Mouse (Mus musculus): ENCODE measurements at regions not wholly inside any gene's neighbourhood (a gene's known extent, or its start where the extent isn't known, plus 50 kb on each side); places are given as distances from the start of the nearest gene placed in this dataset.

GRCm38 (mm10) chr14:98886982-98887381 lies 107.1 kb downstream of the Rpl36a-ps1 start:
- Histone ChIP-seq H3K4me1 (replicated peaks) (no peaks in the 10 kb centered on the region), H3K4me3 (no peak overlapping the region), H3K9ac (no peak overlapping the region), H3K27me3 (replicated peaks) (no peaks in the 10 kb centered on the region), H3K9me3 (replicated peaks) (no peaks in the 10 kb centered on the region), H3K27ac (ENCODE audit: poor library complexity, severe bottlenecking) (no peak overlapping the region), H3K36me3 (no peaks in the 10 kb centered on the region), H3K4me2 (no peak overlapping the region)
- 9% methylated on average over 1 of the region's 1 CpGs for WGBS
- no peak for ATAC-seq (ENCODE audit: insufficient number of reproducible peaks, low FRiP score)

DNA sequence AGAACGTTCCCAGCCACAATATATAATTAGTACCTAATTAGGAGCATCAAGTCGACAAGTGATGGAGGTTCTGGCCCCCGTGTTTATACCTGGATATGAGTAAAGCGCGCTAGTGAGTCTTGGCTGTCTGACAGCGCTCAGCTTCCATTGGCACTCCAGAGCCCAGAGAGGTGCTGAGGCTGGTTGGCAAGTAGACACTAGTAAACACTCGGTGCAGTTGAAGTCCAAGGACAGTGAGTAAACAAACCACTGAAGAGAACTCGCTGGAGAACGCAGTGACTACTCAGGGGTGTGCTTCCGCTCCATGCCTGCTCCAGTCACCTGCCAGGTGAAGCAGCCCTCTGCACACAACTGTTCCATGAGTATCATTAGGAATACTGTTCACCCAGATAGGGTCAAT lies 111.5 kb downstream of the Rpl36a-ps1 start:
- no peak for ATAC-seq (ENCODE audit: insufficient number of reproducible peaks, low FRiP score)
- Histone ChIP-seq H3K9me3 (replicated peaks) (0 out of 2 replicates have a peak, but pooled peaks cover 4% of the 10 kb centered on the region), H3K9ac (no peak overlapping the region), H3K4me2 (no peak overlapping the region), H3K4me1 (replicated peaks) (no peaks in the 10 kb centered on the region), H3K27me3 (replicated peaks) (no peaks in the 10 kb centered on the region), H3K27ac (ENCODE audit: poor library complexity, severe bottlenecking) (no peak overlapping the region), H3K36me3 (no peaks in the 10 kb centered on the region), H3K4me3 (no peak overlapping the region)
- WGBS, result 84% methylated on average over 10 of the region's 10 CpGs

DNA sequence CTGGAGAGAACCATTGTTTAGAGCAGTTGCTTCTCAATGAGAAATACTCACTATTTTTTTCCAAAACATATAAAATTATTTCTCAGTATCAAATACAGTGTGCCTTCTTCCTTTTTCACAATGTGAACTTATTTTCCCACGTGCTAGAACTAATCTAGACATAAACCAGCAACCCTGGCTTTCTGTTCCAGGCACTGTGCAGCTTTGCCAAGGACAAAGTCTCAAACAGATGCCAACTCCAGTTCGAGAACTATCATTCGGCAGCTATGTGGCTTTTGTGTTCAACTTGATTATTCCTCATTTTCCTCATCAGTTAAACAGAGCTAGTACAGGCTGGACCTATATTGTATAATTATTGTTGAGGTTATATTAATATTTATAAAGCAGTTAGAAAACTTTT lies 116.2 kb downstream of the Rpl36a-ps1 start:
- H3K4me3 ChIP-seq, result no peak overlapping the region
- no peaks in the 10 kb centered on the region for H3K36me3 ChIP-seq
- no peak for ATAC-seq (ENCODE audit: insufficient number of reproducible peaks, low FRiP score)
- H3K4me2 ChIP-seq, result no peak overlapping the region
- no peak overlapping the region for H3K9ac ChIP-seq
- no peaks in the 10 kb centered on the region for H3K27me3 ChIP-seq (replicated peaks)
- no peak overlapping the region for H3K27ac ChIP-seq (ENCODE audit: poor library complexity, severe bottlenecking)
- 0 out of 2 replicates have a peak, but pooled peaks cover 4% of the 10 kb centered on the region for H3K9me3 ChIP-seq (replicated peaks)
- no peaks in the 10 kb centered on the region for H3K4me1 ChIP-seq (replicated peaks)
- WGBS, result 70% methylated on average over 3 of the region's 3 CpGs

GRCm38 (mm10) chr14:98873446-98873845 lies 120.7 kb downstream of the Rpl36a-ps1 start:
- Histone ChIP-seq H3K9me3 (replicated peaks) (no peaks in the 10 kb centered on the region), H3K27ac (ENCODE audit: poor library complexity, severe bottlenecking) (no peak overlapping the region), H3K36me3 (no peaks in the 10 kb centered on the region), H3K4me1 (replicated peaks) (peaks cover 8% of the 10 kb centered on the region), H3K27me3 (replicated peaks) (no peaks in the 10 kb centered on the region), H3K9ac (no peak overlapping the region), H3K4me2 (no peak overlapping the region), H3K4me3 (no peak overlapping the region)
- ATAC-seq (ENCODE audit: insufficient number of reproducible peaks, low FRiP score), result no peak
- WGBS, result 57% methylated on average over 9 of the region's 9 CpGs

DNA sequence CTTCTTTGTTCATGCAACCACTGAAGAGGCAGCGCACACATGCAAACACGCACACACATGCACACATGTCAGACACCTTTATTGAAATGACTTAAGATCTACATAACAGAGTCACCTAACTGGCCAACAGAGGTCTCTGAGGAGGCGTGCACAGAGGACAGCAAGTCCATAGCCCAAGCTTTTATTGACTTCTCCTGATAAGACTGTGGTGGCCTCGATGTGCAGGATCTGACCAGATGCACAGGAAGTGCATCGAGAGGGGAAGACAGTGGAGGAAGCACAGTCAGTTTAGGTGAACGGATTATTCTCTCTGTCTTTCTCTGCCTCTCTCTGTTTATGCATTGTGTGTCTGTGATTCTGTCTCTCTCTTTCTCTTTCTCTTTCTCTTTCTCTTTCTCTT lies 124.2 kb downstream of the Rpl36a-ps1 start:
- no peak for ATAC-seq (ENCODE audit: insufficient number of reproducible peaks, low FRiP score)

GRCm38 (mm10) chr14:98866880-98867279 lies 127.2 kb downstream of the Rpl36a-ps1 start:
- Histone ChIP-seq H3K4me2 (no peak overlapping the region), H3K27me3 (replicated peaks) (no peaks in the 10 kb centered on the region), H3K4me1 (replicated peaks) (peaks cover 8% of the 10 kb centered on the region), H3K36me3 (no peaks in the 10 kb centered on the region), H3K4me3 (no peak overlapping the region), H3K9ac (no peak overlapping the region), H3K9me3 (replicated peaks) (no peaks in the 10 kb centered on the region), H3K27ac (ENCODE audit: poor library complexity, severe bottlenecking) (no peak overlapping the region)
- no peak for ATAC-seq (ENCODE audit: insufficient number of reproducible peaks, low FRiP score)

More for the DNA sequence above, 124.2 kb downstream of the Rpl36a-ps1 start:
- Histone ChIP-seq H3K4me1 (replicated peaks) (peaks cover 8% of the 10 kb centered on the region), H3K27me3 (replicated peaks) (no peaks in the 10 kb centered on the region), H3K36me3 (no peaks in the 10 kb centered on the region), H3K27ac (ENCODE audit: poor library complexity, severe bottlenecking) (no peak overlapping the region), H3K4me2 (no peak overlapping the region), H3K4me3 (no peak overlapping the region), H3K9ac (no peak overlapping the region), H3K9me3 (replicated peaks) (no peaks in the 10 kb centered on the region)
- 58% methylated on average over 6 of the region's 6 CpGs for WGBS

DNA sequence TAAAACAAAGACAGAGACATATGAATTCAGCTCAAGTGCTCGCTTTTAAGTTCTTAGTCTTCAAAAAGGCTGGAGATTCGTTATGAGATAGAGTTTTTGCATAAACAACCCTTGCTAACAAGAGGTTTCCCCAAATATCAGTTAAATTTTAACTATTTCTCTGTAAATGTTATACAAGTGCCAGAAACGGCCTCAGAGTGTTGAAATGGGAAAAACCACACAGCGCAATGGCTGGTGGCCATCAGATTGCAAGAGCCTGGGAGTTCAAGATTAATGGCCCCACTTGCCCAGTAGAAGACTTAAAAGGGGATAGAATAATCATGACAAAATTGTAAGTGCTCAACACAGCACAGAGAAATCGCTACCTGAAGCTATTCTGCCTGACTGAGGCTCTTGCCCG lies 130.1 kb downstream of the Rpl36a-ps1 start:
- ATAC-seq (ENCODE audit: insufficient number of reproducible peaks, low FRiP score), result no peak
- no peak overlapping the region for H3K4me2 ChIP-seq
- H3K27ac ChIP-seq (ENCODE audit: poor library complexity, severe bottlenecking), result no peak overlapping the region
- H3K9ac ChIP-seq, result no peak overlapping the region
- H3K36me3 ChIP-seq, result no peaks in the 10 kb centered on the region
- no peak overlapping the region for H3K4me3 ChIP-seq
- 81% methylated on average over 6 of the region's 6 CpGs for WGBS
- no peaks in the 10 kb centered on the region for H3K9me3 ChIP-seq (replicated peaks)
- H3K27me3 ChIP-seq (replicated peaks), result no peaks in the 10 kb centered on the region
- no peaks in the 10 kb centered on the region for H3K4me1 ChIP-seq (replicated peaks)

DNA sequence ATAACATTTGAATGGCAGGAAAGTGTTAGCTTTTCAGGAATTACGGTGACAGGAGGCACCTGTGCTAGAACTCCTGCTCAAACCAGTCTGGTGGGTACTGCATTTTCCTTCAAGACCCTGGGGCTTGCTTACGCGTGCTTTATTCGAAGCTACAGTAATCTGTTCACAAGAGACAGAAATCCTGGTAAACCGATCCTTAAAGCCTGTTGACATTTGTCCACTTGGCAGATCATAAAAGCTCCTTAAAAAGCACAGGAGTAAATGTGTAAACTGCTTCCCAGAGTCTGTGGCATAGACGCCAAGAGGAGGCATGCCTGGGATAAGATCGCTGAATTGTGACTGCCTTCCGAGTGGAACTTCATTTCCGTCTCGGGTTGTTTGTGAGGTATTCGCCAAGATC lies 130.5 kb downstream of the Rpl36a-ps1 start:
- H3K4me1 ChIP-seq (replicated peaks), result no peaks in the 10 kb centered on the region
- ATAC-seq (ENCODE audit: insufficient number of reproducible peaks, low FRiP score), result no peak
- H3K27me3 ChIP-seq (replicated peaks), result no peaks in the 10 kb centered on the region
- WGBS, result 75% methylated on average over 11 of the region's 11 CpGs
- no peaks in the 10 kb centered on the region for H3K9me3 ChIP-seq (replicated peaks)
- H3K9ac ChIP-seq, result no peak overlapping the region
- no peak overlapping the region for H3K27ac ChIP-seq (ENCODE audit: poor library complexity, severe bottlenecking)
- no peak overlapping the region for H3K4me3 ChIP-seq
- no peak overlapping the region for H3K4me2 ChIP-seq
- H3K36me3 ChIP-seq, result no peaks in the 10 kb centered on the region

- Histone ChIP-seq H3K9ac (no peak overlapping the region), H3K27me3 (replicated peaks) (no peaks in the 10 kb centered on the region), H3K4me1 (replicated peaks) (no peaks in the 10 kb centered on the region), H3K9me3 (replicated peaks) (no peaks in the 10 kb centered on the region), H3K27ac (ENCODE audit: poor library complexity, severe bottlenecking) (no peak overlapping the region), H3K36me3 (no peaks in the 10 kb centered on the region), H3K4me3 (no peak overlapping the region), H3K4me2 (no peak overlapping the region)
- ATAC-seq (ENCODE audit: insufficient number of reproducible peaks, low FRiP score), result no peak
- WGBS, result 71% methylated on average over 5 of the region's 5 CpGs
These were observed 131.9 kb downstream of the Rpl36a-ps1 start for GRCm38 (mm10) chr14:98862095-98862735.

DNA sequence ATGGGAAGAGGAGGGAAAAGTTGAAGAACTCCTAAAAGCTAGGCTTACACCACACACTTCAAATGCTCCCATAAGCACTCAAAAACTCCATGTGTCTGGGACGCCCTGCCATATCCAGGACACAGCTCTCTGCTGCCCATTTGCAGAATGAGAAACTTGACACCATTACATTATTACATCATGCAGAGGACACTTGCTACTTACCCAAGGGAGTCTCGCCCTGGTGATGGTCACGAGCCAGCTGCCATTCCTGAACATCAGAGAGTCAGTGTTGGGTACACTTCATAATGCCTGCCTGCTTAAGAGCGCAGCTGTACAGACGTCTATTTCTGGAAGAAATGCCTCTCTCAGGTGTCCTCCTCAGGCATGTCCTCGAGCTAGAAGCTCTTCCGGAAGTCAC lies 135.3 kb downstream of the Rpl36a-ps1 start:
- no peak for ATAC-seq (ENCODE audit: insufficient number of reproducible peaks, low FRiP score)
- Histone ChIP-seq H3K27me3 (replicated peaks) (no peaks in the 10 kb centered on the region), H3K9ac (no peak overlapping the region), H3K4me1 (replicated peaks) (no peaks in the 10 kb centered on the region), H3K27ac (ENCODE audit: poor library complexity, severe bottlenecking) (no peak overlapping the region), H3K4me3 (no peak overlapping the region), H3K9me3 (replicated peaks) (no peaks in the 10 kb centered on the region), H3K36me3 (no peaks in the 10 kb centered on the region), H3K4me2 (no peak overlapping the region)
- 66% methylated on average over 7 of the region's 7 CpGs for WGBS

GRCm38 (mm10) chr14:98848500-98848899 lies 145.6 kb downstream of the Rpl36a-ps1 start:
- 62% methylated on average over 1 of the region's 1 CpGs for WGBS

DNA sequence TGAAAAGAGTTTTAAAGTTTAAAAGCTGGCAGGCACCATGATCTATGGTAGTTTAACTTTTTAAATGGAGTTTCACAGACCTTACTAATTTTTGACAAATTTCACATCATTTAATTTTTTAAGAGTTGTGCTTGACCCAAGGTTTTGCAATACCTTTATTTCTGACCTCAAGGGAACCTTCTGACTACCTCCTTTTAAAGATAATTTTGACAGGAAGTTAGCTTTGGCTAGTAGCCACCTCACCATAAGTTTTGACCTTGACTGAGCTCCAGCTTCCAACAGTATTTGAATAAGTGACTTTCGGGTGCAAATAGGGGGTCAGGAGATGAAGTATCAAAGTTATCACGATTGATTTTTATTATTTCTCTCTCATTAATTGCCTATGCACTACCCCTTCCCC lies 149.9 kb downstream of the Rpl36a-ps1 start:
- H3K9me3 ChIP-seq (replicated peaks), result no peaks in the 10 kb centered on the region
- 53% methylated on average over 2 of the region's 2 CpGs for WGBS
- no peak overlapping the region for H3K9ac ChIP-seq
- no peaks in the 10 kb centered on the region for H3K36me3 ChIP-seq
- ATAC-seq (ENCODE audit: insufficient number of reproducible peaks, low FRiP score), result no peak
- no peak overlapping the region for H3K4me3 ChIP-seq
- H3K4me2 ChIP-seq, result no peak overlapping the region
- H3K27me3 ChIP-seq (replicated peaks), result no peaks in the 10 kb centered on the region
- no peaks in the 10 kb centered on the region for H3K4me1 ChIP-seq (replicated peaks)
- H3K27ac ChIP-seq (ENCODE audit: poor library complexity, severe bottlenecking), result no peak overlapping the region

More at GRCm38 (mm10) chr14:98848500-98848899, 145.6 kb downstream of the Rpl36a-ps1 start:
- Histone ChIP-seq H3K36me3 (no peaks in the 10 kb centered on the region), H3K9me3 (replicated peaks) (no peaks in the 10 kb centered on the region), H3K4me2 (no peak overlapping the region), H3K9ac (no peak overlapping the region), H3K27ac (ENCODE audit: poor library complexity, severe bottlenecking) (no peak overlapping the region), H3K27me3 (replicated peaks) (no peaks in the 10 kb centered on the region), H3K4me1 (replicated peaks) (no peaks in the 10 kb centered on the region), H3K4me3 (no peak overlapping the region)
- no peak for ATAC-seq (ENCODE audit: insufficient number of reproducible peaks, low FRiP score)
